28 mouse cellular contexts compared by ENCODE assay signal in genomic region chr6:67178531-67178930, GRCm38 (mm10). TPM values are rescaled to one million over a fixed set of nuclear protein-coding genes. Genes with fewer than 3 reads are reported as not detected.
DNase-seq lines count a peak whose midpoint lies in the region; ATAC-seq lines count a peak whose summit lies in the region.
"Had no signal": no experiment of that assay in that cellular context is flagged by ENCODE, and none has a peak within 500 bp of the region (broad histone marks: within the 10 kb centered on the region; RNA-seq: fewer than 3 reads in every experiment).

No protein-coding gene starts in this region.

- H3K27ac ChIP-seq in heart, embryonic 13.5 days (replicated peaks) = peak overlapping the region; percentile 58
- peak overlapping the region; percentile 29; the same call in 1 of the 2 replicates for H3K27ac ChIP-seq in liver, embryonic 16.5 days (ENCODE audit: low read length)
- no peak overlapping the region for H3K27ac ChIP-seq in liver, embryonic 11.5 days (ENCODE audit: low read depth, low read length)
- H3K27ac ChIP-seq: embryonic facial prominence, embryonic 13.5 days; forebrain, embryonic 12.5 days; heart, adult 2 months; hindbrain, embryonic 14.5 days; limb, embryonic 10.5 days; limb, embryonic 15.5 days; liver, embryonic 15.5 days; midbrain, embryonic 10.5 days had no signal

- H3K4me2 ChIP-seq in heart, embryonic 13.5 days = no peak overlapping the region
- no peak overlapping the region for H3K4me2 ChIP-seq in liver, embryonic 16.5 days (ENCODE audit: low read depth, low read length)
- no peak overlapping the region for H3K4me2 ChIP-seq in liver, embryonic 11.5 days
- H3K4me2 ChIP-seq: embryonic facial prominence, embryonic 13.5 days; forebrain, embryonic 12.5 days; hindbrain, embryonic 14.5 days; limb, embryonic 15.5 days; liver, embryonic 15.5 days had no signal

- H3K27me3 ChIP-seq in heart, embryonic 13.5 days (replicated peaks) = no peaks in the 10 kb centered on the region
- H3K27me3 ChIP-seq in liver, embryonic 16.5 days (ENCODE audit: control insufficient read depth, insufficient read depth, low read depth, low read length) = no peaks in the 10 kb centered on the region
- H3K27me3 ChIP-seq in liver, embryonic 11.5 days (replicated peaks; ENCODE audit: control insufficient read depth, insufficient read depth, low read length) = no peaks in the 10 kb centered on the region
- H3K27me3 ChIP-seq: embryonic facial prominence, embryonic 13.5 days; forebrain, embryonic 12.5 days; limb, embryonic 15.5 days; liver, embryonic 15.5 days had no signal

- 84% methylated on average over 4 of the region's 4 CpGs for WGBS in heart, embryonic 13.5 days
- 54% methylated on average over 4 of the region's 4 CpGs for WGBS in liver, embryonic 16.5 days (ENCODE audit: insufficient replicate concordance)
- WGBS in liver, embryonic 11.5 days = 57% methylated on average over 4 of the region's 4 CpGs

- 0 out of 2 replicates have a peak, but pooled peaks cover 4% of the 10 kb centered on the region for H3K9me3 ChIP-seq in heart, embryonic 13.5 days
- no peaks in the 10 kb centered on the region for H3K9me3 ChIP-seq in liver, embryonic 16.5 days (replicated peaks; ENCODE audit: control insufficient read depth, low read length)
- H3K9me3 ChIP-seq in liver, embryonic 11.5 days (ENCODE audit: control insufficient read depth, low read length) = no peaks in the 10 kb centered on the region
- H3K9me3 ChIP-seq: embryonic facial prominence, embryonic 13.5 days; forebrain, embryonic 12.5 days; limb, embryonic 10.5 days; limb, embryonic 15.5 days; liver, embryonic 15.5 days had no signal

- H3K9ac ChIP-seq in heart, embryonic 13.5 days = 0 out of 2 replicates have a peak overlapping the region, but pooled peaks have one; percentile 28
- H3K9ac ChIP-seq in liver, embryonic 16.5 days (ENCODE audit: low read depth, low read length) = no peak overlapping the region
- no peak overlapping the region for H3K9ac ChIP-seq in liver, embryonic 11.5 days (ENCODE audit: low read depth, low read length)
- H3K9ac ChIP-seq: embryonic facial prominence, embryonic 13.5 days; forebrain, embryonic 12.5 days; hindbrain, embryonic 14.5 days; limb, embryonic 15.5 days; liver, embryonic 15.5 days had no signal

- peaks cover 16% of the 10 kb centered on the region for H3K4me1 ChIP-seq in heart, embryonic 13.5 days
- H3K4me1 ChIP-seq in liver, embryonic 16.5 days (ENCODE audit: control insufficient read depth, low read depth, low read length) = peaks cover 11% of the 10 kb centered on the region
- H3K4me1 ChIP-seq in liver, embryonic 11.5 days (replicated peaks; ENCODE audit: control insufficient read depth, insufficient read depth, low read length) = peaks cover 1% of the 10 kb centered on the region; the same call in 1 of the 2 replicates
- H3K4me1 ChIP-seq: embryonic facial prominence, embryonic 13.5 days; forebrain, embryonic 12.5 days; limb, embryonic 15.5 days; midbrain, embryonic 10.5 days had no signal

- no peaks in the 10 kb centered on the region for H3K36me3 ChIP-seq in heart, embryonic 13.5 days
- H3K36me3 ChIP-seq in liver, embryonic 16.5 days (ENCODE audit: control insufficient read depth, insufficient read depth) = no peaks in the 10 kb centered on the region
- H3K36me3 ChIP-seq in liver, embryonic 11.5 days (ENCODE audit: control insufficient read depth, insufficient read depth, low read length) = no peaks in the 10 kb centered on the region
- H3K36me3 ChIP-seq: embryonic facial prominence, embryonic 13.5 days; forebrain, embryonic 12.5 days; limb, embryonic 10.5 days; limb, embryonic 15.5 days; liver, embryonic 15.5 days; midbrain, embryonic 10.5 days had no signal

- intact Hi-C loops in left cerebral cortex, postnatal 4 days (cut with DNase I) = loop anchor here (10.0 kb wide), 1 partner anchor 136 kb away; no protein-coding TSS in a partner anchor

- no peak for DNase-seq in heart, adult 9 months (ENCODE audit: low spot score in 2 of 2)
- DNase-seq in liver, embryonic 11.5 days (ENCODE audit: low spot score) = no peak
- DNase-seq in adrenal gland, postnatal 25 days = no peak
- DNase-seq in left cerebral cortex, postnatal 4 days = no peak
- DNase-seq: cerebellum, adult 11 months; cerebellum, adult 9-10 months; kidney, adult 9 months; layer of hippocampus, postnatal 36 days; lung, postnatal 36 days; right cerebral cortex, postnatal 25 days; spleen, adult 18-20 months; thymus, postnatal 36 days had no signal

- H3K4me3 ChIP-seq in heart, embryonic 13.5 days = no peak overlapping the region
- no peak overlapping the region for H3K4me3 ChIP-seq in liver, embryonic 16.5 days (ENCODE audit: low read depth, low read length)
- no peak overlapping the region for H3K4me3 ChIP-seq in liver, embryonic 11.5 days (ENCODE audit: low read depth, low read length)
- H3K4me3 ChIP-seq: embryonic facial prominence, embryonic 13.5 days; erythroblast, embryonic 14.5 days; forebrain, embryonic 12.5 days; heart, adult 2 months; limb, embryonic 10.5 days; limb, embryonic 15.5 days; liver, embryonic 15.5 days; midbrain, embryonic 10.5 days had no signal

- ATAC-seq in heart, embryonic 13.5 days (ENCODE audit: extremely low read depth, insufficient number of reproducible peaks, low FRiP score, low TSS enrichment) = no peak
- ATAC-seq in liver, embryonic 16.5 days (ENCODE audit: low read depth) = no peak
- ATAC-seq in liver, embryonic 11.5 days (replicated peaks; ENCODE audit: low FRiP score) = no peak
- ATAC-seq in erythroid progenitor cell, adult 5-6 weeks (replicated peaks; ENCODE audit: low FRiP score, poor library complexity, severe bottlenecking) = 0 out of 2 replicates have a peak, but pooled peaks have one; percentile 20
- peak; percentile 55 for ATAC-seq in megakaryocyte progenitor cell, adult 5-6 weeks (replicated peaks; ENCODE audit: poor library complexity)
- ATAC-seq: CD4-positive, CD25-positive, alpha-beta regulatory T cell, adult 4 months; intestine, postnatal 0 days; midbrain, embryonic 16.5 days had no signal

RNA-seq across cellular contexts. Expression of gene Serbp1, which starts 59.4 kb away (rescaled TPM):
- 309 and 332 TPM in 2 replicates for polyA plus RNA-seq in heart, embryonic 13.5 days (2015; fragmentation: Nextera tagmentation; extraction: Ambion mirVana)
- polyA plus RNA-seq in liver, embryonic 16.5 days (2015; fragmentation: Nextera tagmentation; extraction: Ambion mirVana) = 183 and 192 TPM in 2 replicates
- polyA plus RNA-seq in liver, embryonic 11.5 days (2014; fragmentation: Nextera tagmentation; extraction: Ambion mirVana) = 698 and 755 TPM in 2 replicates
- total RNA-seq in erythroid progenitor cell, adult 5-6 weeks (2015; ENCODE audit: low replicate concordance) = 456 and 459 TPM in 2 replicates
- 627 and 659 TPM in 2 replicates for total RNA-seq in erythroid progenitor cell, adult 5-6 weeks (2017; ENCODE audit: low replicate concordance)
- total RNA-seq in megakaryocyte progenitor cell, adult 5-6 weeks (2015) = 1,237 and 1,242 TPM in 2 replicates
- 2,350 and 2,917 TPM in 2 replicates for total RNA-seq in megakaryocyte progenitor cell, adult 5-6 weeks (2017)
- total RNA-seq in adrenal gland, postnatal 25 days (2021) = 323 and 405 TPM in 2 replicates
- total RNA-seq in left cerebral cortex, postnatal 4 days (2021) = 100 to 1,000 TPM; 284 to 314 TPM

Comparison
In these comparisons a context has a peak if more than half of its experiments do, and no peak if none do; other contexts are left out.
1. ATAC-seq: peak in erythroid progenitor cell, adult 5-6 weeks (single experiment) and megakaryocyte progenitor cell, adult 5-6 weeks (single experiment); none in heart, embryonic 13.5 days (single experiment), liver, embryonic 16.5 days (single experiment) and liver, embryonic 11.5 days (single experiment).